Mouse (Mus musculus) kidney, adult 9 months (tissue): Measurements from ENCODE around the gene Mmachc.

Experiments used
- DNase-seq: peaks from one replicate; pipeline ENCODE4 v3.0.0; 2022

The Mmachc gene

DNA sequence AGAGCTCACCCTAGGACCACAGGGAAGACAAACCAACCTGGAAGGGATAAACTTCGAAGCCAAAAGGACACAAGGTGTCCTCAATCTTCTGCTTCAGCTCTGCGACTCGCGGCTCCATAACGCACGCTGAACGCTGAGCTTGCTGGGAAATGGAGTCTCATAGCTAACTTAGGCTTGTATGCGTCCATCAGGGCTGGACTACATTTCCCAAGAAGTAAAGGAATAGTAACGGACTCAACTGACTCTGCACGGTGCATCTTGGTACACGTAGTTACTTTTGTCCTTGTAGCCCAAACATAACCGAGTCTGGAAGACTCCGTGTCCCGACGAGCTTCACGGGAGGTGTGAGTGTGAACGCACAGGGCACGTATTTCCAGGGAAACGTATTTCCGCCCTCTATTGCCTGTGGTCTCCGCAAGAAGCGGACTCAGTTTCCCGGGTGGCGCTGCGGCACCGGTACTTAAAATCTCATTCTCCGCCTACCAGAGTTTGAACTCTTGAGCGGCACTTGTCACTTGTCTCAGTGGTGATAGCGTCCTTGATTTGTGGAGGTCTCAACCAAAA, at the start of gene Mmachc, which contains the start of gene Ccdc163:
Gene Mmachc (minus strand): TSS at position 206 of the 564 bp plus-strand sequence.
Gene Ccdc163 (plus strand): TSS at position 309 of the 564 bp plus-strand sequence.
- peak; percentile 98 for DNase-seq

- DNase-seq: no peak
Observed at GRCm38 (mm10) chr4:116749750-116750149, 41.5 kb upstream of the Mmachc start.

- DNase-seq: no peak
Observed at GRCm38 (mm10) chr4:116738972-116739751, 31.0 kb upstream of the Mmachc start.

DNA sequence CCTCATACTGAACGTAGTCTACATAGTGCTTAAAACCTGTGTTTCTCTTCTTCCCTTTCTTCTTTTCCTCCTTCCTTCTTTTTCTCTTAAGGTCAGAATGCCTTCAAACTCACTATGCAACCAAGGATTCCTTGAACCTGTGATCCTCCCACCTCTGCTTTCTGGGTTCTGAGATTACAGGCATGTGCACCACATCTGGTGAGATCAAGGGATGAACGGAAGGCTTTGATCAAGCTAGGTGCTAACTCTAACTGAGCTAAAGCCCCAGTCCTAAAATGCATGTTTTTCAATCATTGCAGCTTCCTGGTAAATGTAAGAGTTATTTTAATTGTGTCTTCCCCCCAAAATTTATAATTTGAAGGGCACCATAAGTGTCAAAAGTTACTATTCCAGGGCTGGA, 26.8 kb upstream of the Mmachc start:
- no peak for DNase-seq

- DNase-seq: peak; percentile 59
Observed at GRCm38 (mm10) chr4:116732355-116732754, 24.1 kb upstream of the Mmachc start.

GRCm38 (mm10) chr4:116731077-116731476, 22.9 kb upstream of the Mmachc start:
- no peak for DNase-seq

- DNase-seq: peak; percentile 19
Observed at GRCm38 (mm10) chr4:116729532-116729931, 21.3 kb upstream of the Mmachc start.

DNA sequence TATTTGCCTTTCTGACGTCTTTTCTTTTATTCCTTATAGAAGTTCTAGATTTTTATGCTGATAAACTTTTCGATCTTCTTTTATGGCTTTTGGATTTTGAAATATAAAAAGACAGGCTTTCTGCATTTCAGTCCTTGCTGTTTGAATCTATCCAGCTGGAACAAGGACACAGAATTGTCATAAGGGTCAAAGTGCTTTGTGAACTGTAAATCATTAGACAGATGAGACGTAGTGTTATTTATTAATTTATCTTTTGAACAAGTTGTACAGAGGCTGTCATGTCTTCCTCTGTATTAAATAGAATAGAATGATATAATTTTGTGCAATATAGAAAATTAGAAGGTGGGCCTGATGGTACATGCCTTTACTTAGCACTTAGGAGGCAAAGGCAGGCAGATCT, 19.2 kb upstream of the Mmachc start:
- peak; percentile 84 for DNase-seq

GRCm38 (mm10) chr4:116725444-116725843, 17.2 kb upstream of the Mmachc start:
- DNase-seq: no peak

- DNase-seq: no peak
Observed at GRCm38 (mm10) chr4:116722230-116722629, 14.0 kb upstream of the Mmachc start.

DNA sequence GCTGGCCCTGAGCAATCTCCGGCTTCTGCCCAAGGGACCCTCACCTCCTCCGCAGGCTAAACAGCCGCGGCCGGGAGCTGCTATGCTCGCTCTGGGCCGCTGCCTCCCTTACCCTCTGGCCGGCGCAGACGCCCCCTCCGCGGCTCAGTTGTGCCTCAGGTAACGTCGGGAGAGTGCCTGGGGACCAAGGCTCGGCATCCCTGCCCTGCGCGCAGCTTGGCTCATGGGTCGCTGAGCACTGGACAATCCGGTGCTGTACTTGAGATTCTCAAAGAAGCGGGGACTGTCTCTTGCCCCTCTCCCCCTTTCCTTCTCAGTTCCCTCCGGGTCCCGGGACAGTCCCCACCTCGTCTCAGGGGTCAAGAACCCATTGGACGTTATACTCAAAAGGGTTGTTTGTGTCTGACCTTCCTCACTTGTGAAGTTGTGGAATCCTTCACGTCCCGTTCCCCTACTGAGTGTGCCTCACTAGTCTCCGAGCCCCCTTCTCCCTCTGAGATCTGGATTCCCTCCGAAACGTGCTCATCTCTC, 13.0 kb upstream of the Mmachc start:
- DNase-seq: no peak

- peak; percentile 99 for DNase-seq
Observed at GRCm38 (mm10) chr4:116720343-116721097, 12.3 kb upstream of the Mmachc start, which contains the start of gene Tesk2. Gene Tesk2, plus strand, starts transcription at chr4:116720948.

- peak; percentile 82 for DNase-seq
Observed at GRCm38 (mm10) chr4:116719396-116719795, 11.2 kb upstream of the Mmachc start.

DNA sequence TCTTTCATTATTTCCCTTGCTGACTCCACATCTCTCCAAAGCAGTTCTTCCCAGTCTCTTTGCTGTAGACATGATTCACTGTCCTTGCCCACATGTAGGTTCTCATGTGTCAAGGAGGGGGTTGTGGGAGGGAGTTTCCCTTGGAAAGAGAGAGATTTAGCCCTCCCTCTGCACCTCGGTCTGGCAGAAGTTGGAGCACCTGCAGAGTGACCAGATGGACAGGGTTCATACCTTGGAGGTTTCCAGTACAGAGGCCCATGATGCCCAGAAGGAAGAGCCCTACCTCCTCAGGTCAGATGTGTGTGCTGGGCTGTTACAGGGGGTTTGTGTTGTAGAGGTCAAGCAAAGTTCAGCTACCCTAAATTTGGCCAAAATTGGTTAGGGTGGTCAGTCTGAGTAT, 4.3 kb upstream of the Mmachc start:
- no peak for DNase-seq

DNA sequence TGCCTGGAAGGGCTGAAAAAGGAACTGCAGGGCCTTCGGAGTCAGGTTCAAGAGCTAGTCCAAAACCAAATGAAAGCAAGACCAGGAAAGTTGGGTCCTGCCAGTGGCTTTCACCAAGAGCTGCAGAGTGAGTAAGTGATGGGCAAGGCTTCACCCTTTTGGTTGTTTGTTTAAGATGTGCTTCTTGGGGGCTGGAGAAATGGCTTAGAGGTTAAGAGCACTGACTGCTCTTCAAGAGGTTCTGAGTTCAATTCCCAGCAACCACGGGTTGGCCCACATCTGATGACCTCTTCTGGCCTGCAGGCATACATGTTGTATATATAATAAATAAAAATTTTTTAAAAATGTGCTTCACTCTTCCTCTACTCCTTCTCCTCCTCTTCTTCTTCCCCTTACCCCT, 1.9 kb upstream of the Mmachc start:
- DNase-seq: no peak

- DNase-seq: no peak
Observed at GRCm38 (mm10) chr4:116708791-116709390, 685 bp upstream of the Mmachc start.

GRCm38 (mm10) chr4:116707666-116708065, 540 bp downstream of the Mmachc start:
- no peak for DNase-seq

- peak; percentile 80 for DNase-seq
Observed at GRCm38 (mm10) chr4:116703804-116704203, 4.4 kb downstream of the Mmachc start.

DNA sequence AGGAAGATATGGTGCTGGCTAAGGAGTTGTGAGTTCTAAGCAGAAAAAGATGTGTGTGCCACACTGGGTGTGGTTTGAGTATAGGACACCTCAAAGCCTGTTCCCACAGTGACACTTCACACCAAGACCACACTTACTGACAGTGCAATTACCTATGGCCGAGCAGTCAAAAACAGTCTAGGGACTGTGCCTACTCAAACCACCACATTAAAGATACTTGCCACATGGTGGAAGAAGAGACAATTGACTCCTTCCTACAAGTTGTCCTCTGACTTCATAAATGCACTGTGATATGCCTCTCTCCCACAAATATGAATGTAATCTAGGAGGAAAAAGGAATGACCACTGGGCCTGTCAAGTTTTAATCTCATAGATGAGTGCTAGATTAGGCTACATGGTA, 7.2 kb downstream of the Mmachc start:
- no peak for DNase-seq

DNA sequence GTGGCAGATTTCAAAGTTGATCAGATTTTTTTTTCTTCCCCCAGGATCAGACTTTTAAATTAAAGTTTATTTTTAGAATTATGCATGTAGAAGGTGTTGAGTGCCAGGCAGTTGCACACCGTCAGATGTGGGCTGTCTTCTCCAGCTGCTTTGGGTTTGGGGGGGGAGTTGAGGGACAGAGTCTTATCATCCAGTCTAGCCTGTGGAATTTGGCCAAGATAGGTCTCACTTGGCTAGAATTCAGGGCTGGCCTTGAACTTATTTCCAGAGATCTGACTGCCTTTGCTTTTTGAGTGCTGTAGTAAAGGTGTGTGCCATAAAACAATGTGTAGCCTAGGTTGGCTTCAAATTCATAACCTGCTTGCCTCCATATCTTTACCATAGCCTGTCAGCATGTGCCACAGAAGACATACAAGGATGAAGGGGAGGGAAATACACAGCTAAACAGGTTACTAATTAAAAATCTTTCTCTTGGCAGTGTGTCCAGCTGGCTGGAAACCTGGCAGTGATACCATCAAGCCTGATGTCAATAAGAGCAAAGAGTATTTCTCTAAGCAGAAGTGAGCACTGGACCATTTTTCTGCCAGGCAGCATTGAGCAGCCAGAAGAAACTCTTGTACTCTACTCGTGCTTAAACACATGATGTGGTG, 9.4 kb downstream of the Mmachc start:
- DNase-seq: peak; percentile 92

DNA sequence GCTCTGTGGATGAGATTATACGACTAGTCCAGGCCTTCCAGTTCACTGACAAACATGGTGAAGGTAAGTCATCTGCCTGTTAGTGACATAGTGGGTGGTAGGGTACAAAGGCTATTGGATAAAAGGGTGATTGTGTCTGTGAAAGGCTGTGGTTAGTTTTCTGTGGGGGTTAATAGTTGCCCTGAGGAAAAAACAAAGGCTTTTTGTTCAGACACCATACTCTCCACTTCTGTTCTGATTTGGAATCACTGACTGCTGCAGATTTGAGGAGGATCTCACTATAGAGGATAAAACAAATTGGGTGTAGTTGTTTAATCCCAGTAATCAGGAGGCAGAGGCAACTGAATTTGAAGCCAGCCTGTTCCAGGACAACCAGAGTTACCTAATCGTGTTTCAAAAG, 14.4 kb downstream of the Mmachc start:
- DNase-seq: no peak

DNA sequence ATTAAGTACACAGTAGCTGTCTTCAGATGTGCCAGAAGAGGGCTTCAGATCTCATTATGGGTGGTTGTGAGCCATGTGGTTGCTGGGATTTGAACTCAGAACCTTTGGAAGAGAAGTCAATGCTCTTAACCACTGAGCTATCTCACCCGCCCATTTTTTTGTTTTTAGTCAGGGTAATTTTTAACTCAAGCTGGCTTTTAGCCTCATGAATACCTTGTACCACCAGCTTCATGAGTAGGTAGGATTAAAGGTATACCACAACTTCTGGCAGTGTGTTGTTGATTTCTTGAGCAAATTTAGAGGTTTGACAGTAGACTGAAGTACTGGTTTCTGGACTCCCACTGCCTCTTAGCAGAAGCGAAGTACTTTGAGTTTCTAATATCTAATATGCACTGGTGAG, 16.1 kb downstream of the Mmachc start:
- DNase-seq: no peak
